Mouse (Mus musculus): Measurements from ENCODE around the gene Cenpw.

Cenpw gene

DNA sequence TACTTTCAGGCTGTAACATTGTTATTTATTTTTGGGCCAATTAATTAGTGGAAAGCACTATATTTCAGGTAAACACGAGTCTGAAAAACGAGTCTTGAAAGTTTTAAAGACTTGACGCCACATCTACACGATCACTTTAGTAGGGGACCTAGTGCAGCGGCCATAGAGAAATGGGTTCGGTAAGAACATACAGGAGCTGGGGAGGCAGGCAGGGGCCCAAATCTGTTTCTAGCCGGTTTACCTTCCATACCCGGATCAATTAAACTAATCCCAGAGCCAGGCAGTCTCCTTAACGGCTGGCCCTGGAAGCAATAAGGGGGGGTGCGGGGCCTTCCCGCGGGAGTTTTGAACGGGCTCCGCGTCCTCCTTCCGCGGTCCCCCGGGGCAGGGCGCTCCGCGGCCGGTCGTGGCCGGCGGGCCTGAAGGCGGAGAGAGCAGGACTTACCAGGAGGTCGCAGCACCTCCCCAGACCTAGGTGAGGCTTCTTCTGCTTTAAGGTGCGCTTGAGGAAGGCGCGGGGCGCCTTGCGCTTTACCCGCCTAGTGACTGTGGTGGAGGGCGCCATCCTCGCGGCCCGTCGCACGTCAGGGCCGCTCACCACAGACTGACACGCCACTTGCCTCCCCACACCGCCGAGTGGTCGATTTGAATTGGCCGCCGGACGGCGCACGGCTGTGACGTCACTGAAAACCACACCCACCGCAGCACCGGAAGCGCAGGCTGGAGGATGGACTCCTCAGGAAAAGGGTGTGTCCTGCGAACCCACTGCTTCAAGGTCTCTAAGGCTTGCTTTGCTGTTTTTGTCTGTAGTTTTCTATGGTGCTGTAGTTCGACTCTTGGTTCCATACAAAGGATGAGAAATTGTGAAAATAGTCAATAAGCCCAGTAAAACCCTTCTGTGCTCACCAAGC lies at the start of gene Cenpw:
Cenpw (minus strand) TSS at position 645 of the 911 bp plus-strand sequence.
- peak; percentile 94 for DNase-seq

DNA sequence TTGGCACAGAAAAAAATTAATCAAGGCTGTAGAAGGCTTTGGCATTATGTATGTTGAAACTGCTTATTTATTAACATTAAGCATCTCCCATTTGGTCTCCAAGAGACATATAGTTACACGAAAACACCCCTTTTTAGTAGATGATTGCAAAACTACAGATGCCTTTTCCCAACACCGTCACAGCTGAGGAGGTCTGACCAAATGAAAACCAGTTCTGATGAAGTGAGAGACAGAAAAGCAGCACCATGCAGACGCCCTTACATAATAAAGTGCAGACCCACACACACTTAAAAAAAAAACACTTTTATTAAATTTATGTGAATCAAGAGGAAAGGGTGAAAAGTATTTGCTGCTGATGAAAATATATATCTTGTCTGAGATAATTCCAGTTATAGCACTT lies 49.3 kb upstream of the Cenpw start:
- no peak for DNase-seq

DNA sequence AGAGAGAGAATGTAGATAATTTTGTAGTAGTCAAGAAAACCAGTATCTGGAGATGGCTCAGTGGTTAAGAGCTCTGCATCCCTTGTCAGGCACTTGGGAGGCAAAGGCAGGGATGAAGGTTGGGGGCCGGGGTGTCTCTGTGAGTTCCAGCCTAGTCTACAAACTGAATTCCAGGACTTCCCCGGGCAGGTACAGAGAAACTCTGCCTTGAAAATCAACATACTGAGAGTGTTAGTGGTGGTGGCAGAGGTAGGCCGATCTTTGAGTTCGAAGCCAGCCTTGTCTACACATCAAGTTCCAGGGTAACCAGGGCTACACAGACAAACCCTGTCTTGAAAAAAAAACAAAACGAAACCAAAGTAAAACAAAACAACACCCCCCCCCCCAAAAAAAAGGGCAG lies 859 bp downstream of the Cenpw start:
- peak; percentile 4 for DNase-seq

GRCm38 (mm10) chr10:30167700-30168099 lies 32.7 kb downstream of the Cenpw start:
- peak; percentile 20 for DNase-seq

All from embryo, embryonic 11 days (tissue).